Mouse (Mus musculus) kidney, adult 11 months (tissue): ENCODE results near the gene Dnajb2.

ENCODE experiments used
- DNase-seq: peaks from one replicate; pipeline ENCODE4 v3.0.0; 2022

Gene Dnajb2

GRCm38 (mm10) chr1:75236117-75237050 is at the start of gene Dnajb2:
Gene Dnajb2, plus strand, starts transcription at chr1:75236406.
- DNase-seq: peak; percentile 94

GRCm38 (mm10) chr1:75187126-75187525 is 49.1 kb upstream of the Dnajb2 start:
- DNase-seq: no peak

GRCm38 (mm10) chr1:75187914-75188483 is 48.2 kb upstream of the Dnajb2 start:
- no peak for DNase-seq

- DNase-seq: no peak
These were observed 45.6 kb upstream of the Dnajb2 start for GRCm38 (mm10) chr1:75190577-75190976.

GRCm38 (mm10) chr1:75191258-75191621 is 45.0 kb upstream of the Dnajb2 start:
- DNase-seq: no peak

GRCm38 (mm10) chr1:75191622-75192402 is 44.4 kb upstream of the Dnajb2 start, which contains the start of the genes Ankzf1 and Atg9a:
Gene Ankzf1, plus strand, starts transcription at chr1:75192151.
Gene Atg9a, minus strand, starts transcription at chr1:75192196.
- DNase-seq: peak; percentile 99

GRCm38 (mm10) chr1:75192452-75192851 is 43.8 kb upstream of the Dnajb2 start:
- peak; percentile 69 for DNase-seq

GRCm38 (mm10) chr1:75201236-75201635 is 35.0 kb upstream of the Dnajb2 start:
- peak; percentile 51 for DNase-seq

GRCm38 (mm10) chr1:75208967-75209678 is 27.1 kb upstream of the Dnajb2 start:
- peak; percentile 91 for DNase-seq

- DNase-seq: peak; percentile 95
These were observed 25.8 kb upstream of the Dnajb2 start, which contains the start of the genes Glb1l and Stk16 for GRCm38 (mm10) chr1:75210136-75211087. Gene Glb1l, minus strand, starts transcription at chr1:75210813. Gene Stk16, plus strand, starts transcription at chr1:75210838.

- no peak for DNase-seq
These were observed 25.0 kb upstream of the Dnajb2 start for GRCm38 (mm10) chr1:75211141-75211708.

GRCm38 (mm10) chr1:75212542-75212941 is 23.7 kb upstream of the Dnajb2 start:
- DNase-seq: no peak

GRCm38 (mm10) chr1:75213096-75213495 is 23.1 kb upstream of the Dnajb2 start:
- DNase-seq: no peak

- peak; percentile 98 for DNase-seq
These were observed 21.8 kb upstream of the Dnajb2 start for GRCm38 (mm10) chr1:75214442-75214841.

GRCm38 (mm10) chr1:75214886-75215285 is 21.3 kb upstream of the Dnajb2 start:
- DNase-seq: peak; percentile 88

- peak; percentile 41 for DNase-seq
These were observed 20.4 kb upstream of the Dnajb2 start for GRCm38 (mm10) chr1:75215785-75216184.

GRCm38 (mm10) chr1:75216797-75217585 is 19.2 kb upstream of the Dnajb2 start:
- peak; percentile 64 for DNase-seq

- no peak for DNase-seq
These were observed 18.3 kb upstream of the Dnajb2 start for GRCm38 (mm10) chr1:75217893-75218226.

- DNase-seq: peak; percentile 48
These were observed 17.8 kb upstream of the Dnajb2 start for GRCm38 (mm10) chr1:75218227-75219001.
